Mouse (Mus musculus): ENCODE results near the gene Spp1.

DNA sequence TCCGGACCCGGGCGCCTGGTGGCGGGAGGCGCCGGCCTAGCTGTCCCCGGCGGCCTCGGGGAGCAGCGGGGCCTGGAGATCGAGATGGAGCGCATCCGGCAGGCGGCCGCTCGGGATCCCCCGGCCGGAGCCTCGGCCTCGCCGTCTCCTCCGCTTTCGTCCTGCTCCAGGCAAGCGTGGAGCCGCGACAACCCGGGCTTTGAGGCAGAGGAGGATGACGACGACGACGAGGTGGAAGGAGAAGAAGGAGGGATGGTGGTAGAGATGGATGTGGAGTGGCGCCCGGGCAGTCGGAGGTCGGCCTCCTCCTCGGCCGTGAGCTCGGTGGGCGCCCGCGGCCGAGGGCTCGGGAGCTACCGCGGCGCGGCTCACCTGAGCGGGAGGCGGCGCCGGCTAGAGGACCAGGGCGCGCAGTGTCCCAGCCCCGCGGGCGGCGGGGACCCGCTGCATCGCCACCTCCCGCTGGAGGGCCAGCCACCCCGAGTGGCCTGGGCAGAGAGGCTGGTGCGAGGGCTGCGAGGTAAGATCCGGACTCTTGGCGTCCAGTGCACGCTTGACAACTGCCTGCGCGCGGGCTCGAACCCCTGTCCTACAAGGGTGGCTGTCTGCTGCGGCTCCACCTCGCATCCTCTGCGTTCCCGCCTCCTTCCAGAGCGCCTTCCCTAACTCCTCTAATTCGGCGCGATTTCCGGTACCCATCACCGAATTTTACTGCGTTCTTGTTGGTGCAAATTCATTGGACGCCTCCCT lies 25.0 kb downstream of the Spp1 start:
- TF ChIP-seq POLR2A (IDR thresholded peaks at IDR 0.05; ENCODE audit: extremely low read depth, insufficient read depth, low read length) (no peak), CTCF (IDR thresholded peaks at IDR 0.05; ENCODE audit: low read depth, low read length) (no peak)

All from liver, adult 2 months (tissue).